Mouse (Mus musculus) monocyte, adult 2 months (primary cell): ENCODE results near the gene Gm42517.

Source experiments
- DNase-seq, 2 experiments: peaks; one replicate each; pipeline ENCODE4 v3.0.0; 2022; ENCODE audit warnings: low spot score in 2 of 2, low read depth in 1 of 2

The Gm42517 gene

GRCm38 (mm10) chr5:108367871-108368332 is at the start of gene Gm42517:
TSS of gene Gm42517 (minus strand) at chr5:108367922.
- no peak for DNase-seq

- no peak for DNase-seq
These were observed 47.0 kb upstream of the Gm42517 start for GRCm38 (mm10) chr5:108414711-108415110.

- DNase-seq, result no peak
These were observed 39.3 kb upstream of the Gm42517 start for GRCm38 (mm10) chr5:108406977-108407376.

- no peak for DNase-seq
These were observed 37.7 kb upstream of the Gm42517 start for GRCm38 (mm10) chr5:108405460-108405859.

GRCm38 (mm10) chr5:108403453-108403852 is 35.7 kb upstream of the Gm42517 start:
- DNase-seq, result no peak

- DNase-seq, result no peak
These were observed 22.0 kb upstream of the Gm42517 start for GRCm38 (mm10) chr5:108389744-108390143.

GRCm38 (mm10) chr5:108388201-108388600 is 20.5 kb upstream of the Gm42517 start, which contains the start of gene Pde6b:
TSS of gene Pde6b (plus strand) at chr5:108388391.
- DNase-seq, result no peak

- DNase-seq, result no peak
These were observed 18.7 kb upstream of the Gm42517 start for GRCm38 (mm10) chr5:108386449-108386848.

GRCm38 (mm10) chr5:108385632-108386031 is 17.9 kb upstream of the Gm42517 start:
- DNase-seq, result no peak

- no peak for DNase-seq
These were observed 10.6 kb upstream of the Gm42517 start for GRCm38 (mm10) chr5:108378346-108378745.

- DNase-seq, result no peak
These were observed 8.3 kb upstream of the Gm42517 start for GRCm38 (mm10) chr5:108376059-108376458.

GRCm38 (mm10) chr5:108374079-108374478 is 6.4 kb upstream of the Gm42517 start:
- DNase-seq, result no peak

- DNase-seq, result no peak
These were observed 2.2 kb upstream of the Gm42517 start for GRCm38 (mm10) chr5:108369964-108370363.

GRCm38 (mm10) chr5:108368851-108369621 is 1.3 kb upstream of the Gm42517 start:
- no peak for DNase-seq

GRCm38 (mm10) chr5:108368446-108368845 is 724 bp upstream of the Gm42517 start:
- no peak for DNase-seq

GRCm38 (mm10) chr5:108366984-108367841 is 509 bp downstream of the Gm42517 start:
- no peak for DNase-seq

- no peak for DNase-seq
These were observed 1.3 kb downstream of the Gm42517 start for GRCm38 (mm10) chr5:108366328-108366983.

- no peak for DNase-seq
These were observed 5.4 kb downstream of the Gm42517 start for GRCm38 (mm10) chr5:108362330-108362729.

- no peak for DNase-seq
These were observed 7.5 kb downstream of the Gm42517 start for GRCm38 (mm10) chr5:108360211-108360610.

GRCm38 (mm10) chr5:108359491-108359890 is 8.2 kb downstream of the Gm42517 start:
- DNase-seq, result no peak

GRCm38 (mm10) chr5:108357862-108358261 is 9.9 kb downstream of the Gm42517 start:
- no peak for DNase-seq
